Mouse (Mus musculus): ENCODE measurements around the gene 1700025G04Rik. TPM values are rescaled to one million over a fixed set of nuclear protein-coding genes. Genes with fewer than 3 reads are reported as not detected.

The 1700025G04Rik gene
- total and polyA plus RNA-seq, 2 experiments from 2014 or later = 25.5 to 43.2 TPM

DNA sequence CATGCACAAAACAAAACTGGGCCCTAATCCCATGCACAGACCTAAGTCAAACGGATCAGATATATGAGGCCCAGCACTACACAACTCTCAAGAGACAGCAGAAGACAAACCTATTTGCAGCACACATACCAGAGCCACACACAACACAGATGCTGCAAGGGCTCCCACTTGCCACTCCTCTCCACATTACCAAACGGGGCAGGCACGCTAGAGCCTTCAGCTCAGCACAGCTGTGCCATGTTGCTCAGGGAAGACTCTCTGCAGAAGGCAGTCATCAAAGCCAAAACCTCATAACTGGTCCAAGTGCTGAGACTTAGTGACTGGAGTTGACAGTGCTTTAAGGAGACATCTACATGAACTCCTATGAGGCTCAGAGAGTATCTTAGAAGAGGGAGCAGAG lies 130.9 kb downstream of the 1700025G04Rik start:
- H3K27ac ChIP-seq (ENCODE audit: low read depth, low read length) = no peak overlapping the region
- H3K9me3 ChIP-seq (ENCODE audit: low read length) = no peaks in the 10 kb centered on the region
- DNase-seq (no peak), ATAC-seq (no peak)
- WGBS = 46% methylated on average over 3 of the region's 3 CpGs
- H3K4me2 ChIP-seq (ENCODE audit: low read depth) = no peak overlapping the region
- no peak overlapping the region for H3K9ac ChIP-seq
- no peak for TF ChIP-seq CTCF (IDR thresholded peaks at IDR 0.05; ENCODE audit: low read depth)
- no peaks in the 10 kb centered on the region; the same call in 1 of the 2 replicates for H3K4me1 ChIP-seq (ENCODE audit: insufficient read depth)
- no peaks in the 10 kb centered on the region for H3K27me3 ChIP-seq (ENCODE audit: insufficient read depth, low read length)
- no peaks in the 10 kb centered on the region for H3K36me3 ChIP-seq (ENCODE audit: insufficient read depth)
- H3K4me3 ChIP-seq (ENCODE audit: low read depth, low read length) = no peak overlapping the region

DNA sequence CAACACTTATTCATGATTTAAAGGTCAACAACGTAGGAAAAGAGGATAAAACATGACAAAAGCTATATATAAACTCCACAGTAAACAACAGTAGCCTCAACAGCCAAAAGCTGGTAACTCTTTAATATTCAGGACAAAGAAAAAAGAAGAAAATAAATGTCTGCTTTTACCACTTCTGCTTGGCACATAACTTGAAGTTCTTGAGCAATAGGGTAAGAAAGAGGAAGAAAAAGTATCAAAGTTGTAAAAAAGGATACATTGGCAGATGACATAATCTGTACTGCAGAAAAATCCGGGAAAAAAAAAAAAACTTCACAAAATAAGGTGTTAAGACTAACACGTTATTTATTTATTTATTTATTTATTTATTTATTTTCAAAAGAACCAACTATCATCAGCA lies 131.5 kb downstream of the 1700025G04Rik start:
- ATAC-seq (no peak), DNase-seq (no peak)
- Histone ChIP-seq H3K27ac (ENCODE audit: low read depth, low read length) (no peak overlapping the region), H3K27me3 (ENCODE audit: insufficient read depth, low read length) (no peaks in the 10 kb centered on the region), H3K4me3 (ENCODE audit: low read depth, low read length) (no peak overlapping the region), H3K4me2 (ENCODE audit: low read depth) (no peak overlapping the region), H3K9me3 (ENCODE audit: low read length) (no peaks in the 10 kb centered on the region), H3K9ac (no peak overlapping the region), H3K36me3 (ENCODE audit: insufficient read depth) (no peaks in the 10 kb centered on the region), H3K4me1 (ENCODE audit: insufficient read depth) (peaks cover 4% of the 10 kb centered on the region)
- WGBS = 76% methylated on average over 3 of the region's 3 CpGs
- TF ChIP-seq CTCF (IDR thresholded peaks at IDR 0.05; ENCODE audit: low read depth) = no peak

DNA sequence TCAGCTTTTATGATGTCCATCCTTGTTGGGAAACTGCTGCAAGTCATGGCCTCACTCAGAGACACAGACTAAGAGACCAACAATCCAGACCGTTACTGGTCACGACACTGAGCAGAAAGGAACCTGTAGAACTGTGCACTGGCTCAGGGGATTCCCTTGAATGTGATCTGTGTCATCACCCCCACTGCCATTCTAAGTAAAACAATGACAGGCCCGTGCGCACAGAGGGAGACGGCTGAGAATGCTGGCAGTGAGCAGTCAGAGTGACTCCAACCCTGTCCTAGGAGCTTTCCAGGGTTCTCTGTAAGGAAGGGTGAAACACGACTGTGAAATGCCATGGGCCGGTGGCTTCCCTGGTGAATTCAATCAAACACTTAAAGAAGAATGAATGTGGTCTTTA lies 132.3 kb downstream of the 1700025G04Rik start:
- ATAC-seq (no peak), DNase-seq (no peak)
- TF ChIP-seq CTCF (IDR thresholded peaks at IDR 0.05; ENCODE audit: low read depth) = no peak
- Histone ChIP-seq H3K4me1 (ENCODE audit: insufficient read depth) (peaks cover 8% of the 10 kb centered on the region), H3K4me3 (ENCODE audit: low read depth, low read length) (no peak overlapping the region), H3K27me3 (ENCODE audit: insufficient read depth, low read length) (no peaks in the 10 kb centered on the region), H3K4me2 (ENCODE audit: low read depth) (no peak overlapping the region), H3K9me3 (ENCODE audit: low read length) (no peaks in the 10 kb centered on the region), H3K27ac (ENCODE audit: low read depth, low read length) (no peak overlapping the region), H3K36me3 (ENCODE audit: insufficient read depth) (no peaks in the 10 kb centered on the region), H3K9ac (no peak overlapping the region)
- WGBS = 26% methylated on average over 7 of the region's 7 CpGs

DNA sequence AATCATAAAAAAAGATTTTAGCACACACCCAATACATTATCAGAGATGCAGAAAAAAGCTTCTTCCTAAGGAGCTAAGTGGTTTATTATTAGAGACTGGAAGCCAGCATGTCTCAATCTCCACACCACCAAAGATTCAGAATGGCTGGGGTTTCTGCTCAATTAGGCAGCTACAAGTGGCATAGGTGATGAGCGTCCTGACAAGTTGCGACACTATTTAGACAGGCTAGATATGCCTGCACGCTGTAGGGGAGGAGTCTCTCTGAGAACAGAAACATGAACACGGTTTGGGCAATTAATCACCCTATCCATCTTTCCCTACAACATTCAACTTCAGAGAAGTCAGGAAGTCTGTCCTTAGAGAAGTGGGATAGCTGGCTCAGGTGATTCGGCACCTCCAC lies 134.1 kb downstream of the 1700025G04Rik start:
- Histone ChIP-seq H3K27me3 (ENCODE audit: insufficient read depth, low read length) (no peaks in the 10 kb centered on the region), H3K36me3 (ENCODE audit: insufficient read depth) (no peaks in the 10 kb centered on the region), H3K9ac (no peak overlapping the region), H3K4me2 (ENCODE audit: low read depth) (no peak overlapping the region), H3K27ac (ENCODE audit: low read depth, low read length) (no peak overlapping the region), H3K4me3 (ENCODE audit: low read depth, low read length) (no peak overlapping the region), H3K4me1 (ENCODE audit: insufficient read depth) (peaks cover 8% of the 10 kb centered on the region), H3K9me3 (ENCODE audit: low read length) (no peaks in the 10 kb centered on the region)
- 68% methylated on average over 5 of the region's 5 CpGs for WGBS
- DNase-seq = no peak
- TF ChIP-seq CTCF (IDR thresholded peaks at IDR 0.05; ENCODE audit: low read depth) = no peak
- ATAC-seq = no peak

DNA sequence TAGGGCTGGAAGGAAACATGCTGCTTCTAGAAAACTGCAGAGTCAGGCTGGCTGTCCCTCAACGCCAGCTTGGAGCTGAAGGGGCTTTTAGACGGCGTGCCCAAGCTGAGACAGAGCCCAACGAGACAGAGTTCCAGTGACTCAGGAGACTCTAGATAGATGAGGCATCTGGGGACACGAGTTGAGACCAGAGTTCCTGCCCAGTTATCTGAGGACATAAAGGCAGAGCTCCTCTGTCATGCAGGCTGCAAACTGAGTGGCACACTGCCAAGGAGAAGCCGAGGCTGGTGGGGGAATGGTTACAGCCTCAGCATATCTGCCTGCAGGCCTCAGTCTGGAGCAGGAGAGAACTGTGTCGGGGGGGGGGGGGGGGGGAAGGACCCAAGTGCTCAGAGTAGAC lies 136.4 kb downstream of the 1700025G04Rik start:
- peak; percentile 87 for ATAC-seq

GRCm38 (mm10) chr1:151948065-151948464 lies 141.9 kb downstream of the 1700025G04Rik start:
- Histone ChIP-seq H3K9me3 (ENCODE audit: low read length) (no peaks in the 10 kb centered on the region), H3K4me1 (ENCODE audit: insufficient read depth) (peaks cover 12% of the 10 kb centered on the region), H3K4me3 (ENCODE audit: low read depth, low read length) (no peak overlapping the region), H3K36me3 (ENCODE audit: insufficient read depth) (no peaks in the 10 kb centered on the region), H3K4me2 (ENCODE audit: low read depth) (no peak overlapping the region), H3K9ac (no peak overlapping the region), H3K27me3 (ENCODE audit: insufficient read depth, low read length) (no peaks in the 10 kb centered on the region), H3K27ac (ENCODE audit: low read depth, low read length) (no peak overlapping the region)
- no peak for ATAC-seq
- TF ChIP-seq CTCF (IDR thresholded peaks at IDR 0.05; ENCODE audit: low read depth) = no peak
- no peak for DNase-seq
- WGBS = 63% methylated on average over 3 of the region's 3 CpGs

More for the DNA sequence above, 136.4 kb downstream of the 1700025G04Rik start:
- no peak for TF ChIP-seq CTCF (IDR thresholded peaks at IDR 0.05; ENCODE audit: low read depth)
- Histone ChIP-seq H3K27ac (ENCODE audit: low read depth, low read length) (no peak overlapping the region), H3K4me2 (ENCODE audit: low read depth) (no peak overlapping the region), H3K9me3 (ENCODE audit: low read length) (no peaks in the 10 kb centered on the region), H3K36me3 (ENCODE audit: insufficient read depth) (no peaks in the 10 kb centered on the region), H3K4me3 (ENCODE audit: low read depth, low read length) (no peak overlapping the region), H3K4me1 (ENCODE audit: insufficient read depth) (peaks cover 8% of the 10 kb centered on the region), H3K9ac (no peak overlapping the region), H3K27me3 (ENCODE audit: insufficient read depth, low read length) (no peaks in the 10 kb centered on the region)
- WGBS = 15% methylated on average over 7 of the region's 7 CpGs
- peak; percentile 75 for DNase-seq

DNA sequence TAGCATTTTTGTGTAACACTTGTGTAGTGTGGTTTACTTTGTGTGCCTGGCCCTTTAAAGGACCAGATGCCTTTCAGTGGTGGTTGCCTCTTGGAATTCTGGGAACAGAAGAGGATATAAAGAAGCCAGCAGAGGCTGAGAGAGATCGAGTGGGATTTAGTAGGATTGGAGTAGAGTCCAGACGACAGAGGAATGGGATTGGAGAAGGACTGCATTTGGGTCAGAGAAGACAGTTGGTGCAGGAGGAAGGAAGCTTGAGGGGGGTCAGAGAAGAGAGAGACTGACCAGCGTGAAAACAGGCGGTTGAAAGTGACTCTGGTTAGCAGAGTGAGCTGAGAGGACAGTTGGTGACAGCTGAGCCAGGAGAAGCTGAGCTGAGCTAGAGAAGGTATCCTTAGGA lies 142.4 kb downstream of the 1700025G04Rik start:
- Histone ChIP-seq H3K4me3 (ENCODE audit: low read depth, low read length) (no peak overlapping the region), H3K27ac (ENCODE audit: low read depth, low read length) (no peak overlapping the region), H3K4me2 (ENCODE audit: low read depth) (no peak overlapping the region), H3K36me3 (ENCODE audit: insufficient read depth) (no peaks in the 10 kb centered on the region), H3K27me3 (ENCODE audit: insufficient read depth, low read length) (no peaks in the 10 kb centered on the region), H3K9me3 (ENCODE audit: low read length) (no peaks in the 10 kb centered on the region), H3K4me1 (ENCODE audit: insufficient read depth) (peaks cover 11% of the 10 kb centered on the region), H3K9ac (no peak overlapping the region)
- no peak for TF ChIP-seq CTCF (IDR thresholded peaks at IDR 0.05; ENCODE audit: low read depth)
- 42% methylated on average over 4 of the region's 4 CpGs for WGBS
- ATAC-seq (no peak), DNase-seq (no peak)
